Mouse (Mus musculus) MEL (cell line): Measurements from ENCODE around the gene Fermt3. TPM values are rescaled to one million over a fixed set of nuclear protein-coding genes. Genes with fewer than 3 reads are reported as not detected.
A peak's percentile ranks its signal among the peaks of the same experiment; 100 is the strongest.

Source experiments
- DNase-seq: peaks from one replicate; pipeline ENCODE4 v3.0.0; 2011; ENCODE audit warnings: low read depth, low spot score
- H3K27ac ChIP-seq: 2 replicates; pipeline ENCODE4 v1.5.1; 2012; ENCODE audit warnings: low read depth, mild to moderate bottlenecking, control low read depth, low read length, moderate library complexity; ENCODE audit not compliant: control insufficient read depth
- H3K27me3 ChIP-seq, 2 experiments: fragments of 150-350 bp in 1 of 2; sonication (generic) in 1 of 2; 2 replicates each; pipeline ENCODE4 v1.6.1; 2012; ENCODE audit warnings: low read length in 2 of 2, mild to moderate bottlenecking in 2 of 2, improper control_type of control experiment in 1 of 2, moderate library complexity in 1 of 2; ENCODE audit not compliant: insufficient read depth in 2 of 2, control insufficient read depth in 1 of 2
- H3K36me3 ChIP-seq, 2 experiments: 2 replicates each; pipeline ENCODE4 v1.6.1; 2012 to 2014; ENCODE audit warnings: low read length in 2 of 2, improper control_type of control experiment in 1 of 2, inconsistent platforms in 1 of 2, mild to moderate bottlenecking in 1 of 2; ENCODE audit not compliant: insufficient read depth in 2 of 2, control insufficient read depth in 1 of 2
- H3K4me1 ChIP-seq, 2 experiments: fragments of 150-350 bp in 1 of 2; sonication (generic) in 1 of 2; 2 replicates each; pipeline ENCODE4 v1.6.1; 2012; ENCODE audit warnings: low read length in 2 of 2, improper control_type of control experiment in 1 of 2, mild to moderate bottlenecking in 1 of 2; ENCODE audit not compliant: insufficient read depth in 2 of 2, control insufficient read depth in 1 of 2
- H3K4me3 ChIP-seq, 2 experiments: fragments of 150-350 bp in 1 of 2; sonication (generic) in 1 of 2; 2 replicates each; pipeline ENCODE4 v1.5.1; 2012; ENCODE audit warnings: low read depth in 2 of 2, low read length in 2 of 2, mild to moderate bottlenecking in 2 of 2, moderate library complexity in 2 of 2, control low read depth in 1 of 2, improper control_type of control experiment in 1 of 2; ENCODE audit not compliant: control insufficient read depth in 1 of 2, insufficient read depth in 1 of 2
- H3K79me2 ChIP-seq: 2 replicates; pipeline ENCODE4 v1.6.1; 2012; ENCODE audit warnings: mild to moderate bottlenecking, low read length, moderate library complexity; ENCODE audit not compliant: control insufficient read depth, poor library complexity, insufficient read depth
- H3K9ac ChIP-seq: 2 replicates; pipeline ENCODE4 v1.6.1; 2012; ENCODE audit warnings: low read depth, mild to moderate bottlenecking, control low read depth, low read length, moderate library complexity; ENCODE audit not compliant: control insufficient read depth, poor library complexity, severe bottlenecking
- H3K9me3 ChIP-seq: fragments of 150-350 bp; sonication (generic); replicated peaks from 2 replicates; pipeline ENCODE4 v1.6.1; 2012; ENCODE audit warnings: mild to moderate bottlenecking, low read length, improper control_type of control experiment, moderate library complexity; ENCODE audit not compliant: insufficient read depth
- CHD1 ChIP-seq: IDR thresholded peaks from 2 replicates; pipeline ENCODE4 v1.6.1; 2012; ENCODE audit warnings: low read depth, mild to moderate bottlenecking, inconsistent platforms, low read length, improper control_type of control experiment
- CHD2 ChIP-seq: IDR thresholded peaks from 2 replicates; pipeline ENCODE4 v1.6.1; 2011; ENCODE audit warnings: low read length, improper control_type of control experiment
- MXI1 ChIP-seq: IDR thresholded peaks from 2 replicates; pipeline ENCODE4 v1.6.1; 2011; ENCODE audit warnings: mild to moderate bottlenecking, low read depth, low read length, improper control_type of control experiment
- MYB ChIP-seq: IDR thresholded peaks from 2 replicates; pipeline ENCODE4 v1.6.1; 2011; ENCODE audit warnings: mild to moderate bottlenecking, low read depth, low read length, improper control_type of control experiment
- NELFE ChIP-seq: IDR thresholded peaks from 2 replicates; pipeline ENCODE4 v1.6.1; 2011; ENCODE audit warnings: low read depth, low read length, improper control_type of control experiment
- NRF1 ChIP-seq: IDR thresholded peaks from 2 replicates; pipeline ENCODE4 v1.6.1; 2014; ENCODE audit warnings: low read depth, mild to moderate bottlenecking, inconsistent platforms, low read length, improper control_type of control experiment, moderate library complexity; ENCODE audit not compliant: poor library complexity, insufficient read depth, severe bottlenecking
- POLR2AphosphoS2 ChIP-seq: IDR thresholded peaks from 2 replicates; pipeline ENCODE4 v1.6.1; 2011; ENCODE audit warnings: low read length, improper control_type of control experiment
- SMC3 ChIP-seq: IDR thresholded peaks from 2 replicates; pipeline ENCODE4 v1.6.1; 2011; ENCODE audit warnings: low read depth, low read length, improper control_type of control experiment
- TAL1 ChIP-seq: IDR thresholded peaks from 2 replicates; pipeline ENCODE4 v1.6.1; 2012; ENCODE audit warnings: mild to moderate bottlenecking, inconsistent platforms, low read length, moderate library complexity, mixed read lengths
- ZKSCAN1 ChIP-seq: IDR thresholded peaks from 2 replicates; pipeline ENCODE4 v1.6.1; 2012; ENCODE audit warnings: low read depth, mild to moderate bottlenecking, inconsistent platforms, low read length, improper control_type of control experiment, moderate library complexity
- ZMIZ1 ChIP-seq: IDR thresholded peaks from 2 replicates; pipeline ENCODE4 v1.6.1; 2012; ENCODE audit warnings: low read depth, mild to moderate bottlenecking, inconsistent platforms, low read length, improper control_type of control experiment, moderate library complexity
- polyA plus RNA-seq, 2 experiments: library from polyadenylated mRNA; stranded (reverse) in 1 of 2; unstranded in 1 of 2; fragments of >175 nt in 1 of 2; fragments of >200 nt in 1 of 2; gene quantifications; 2 replicates each; pipeline versions ENCODE4 v1.2.1 to v1.2.4; 2012; ENCODE audit warnings: low replicate concordance in 2 of 2, low read depth in 1 of 2; ENCODE audit not compliant: insufficient read length in 2 of 2, insufficient read depth in 1 of 2, missing spikeins in 1 of 2
- total RNA-seq: library from RNA; depleted of rRNA; stranded (reverse); fragments of 300-350 nt; gene quantifications from 2 replicates; pipeline ENCODE4 v1.2.3, GENCODE M21; 2012

The Fermt3 gene
- total and polyA plus RNA-seq, 3 experiments, result 244 to 329 (median 327) TPM

- Histone ChIP-seq H3K9me3 (no peaks in the 10 kb centered on the region), H3K9ac (peak overlapping the region; percentile 67), H3K4me1 (peaks cover 0 to 19% of the 10 kb centered on the region in 2 experiments; a peak in 2 of 4 replicates), H3K27me3 (no peaks in the 10 kb centered on the region), H3K4me3 (peak overlapping the region; percentile 9 to 60), H3K27ac (peak overlapping the region; percentile 57), H3K36me3 (peaks cover 0 to 23% of the 10 kb centered on the region in 2 experiments; a peak in 2 of 4 replicates), H3K79me2 (peaks cover 39% of the 10 kb centered on the region)
- DNase-seq, result no peak
- TF ChIP-seq CHD2 (no peak), MYB (no peak), POLR2AphosphoS2 (peak; percentile 65), MXI1 (0 out of 2 replicates have a peak, but pooled peaks have one; percentile 18)
These were observed 40.7 kb downstream of the Fermt3 start for GRCm38 (mm10) chr19:6978639-6978974.

- Histone ChIP-seq H3K27me3 (no peaks in the 10 kb centered on the region), H3K36me3 (peaks cover 0 to 23% of the 10 kb centered on the region in 2 experiments; a peak in 2 of 4 replicates), H3K9ac (peak overlapping the region; percentile 67), H3K27ac (peak overlapping the region; percentile 57), H3K79me2 (peaks cover 39% of the 10 kb centered on the region), H3K9me3 (no peaks in the 10 kb centered on the region), H3K4me1 (peaks cover 0 to 20% of the 10 kb centered on the region in 2 experiments; a peak in 3 of 4 replicates), H3K4me3 (no peak overlapping the region)
- DNase-seq, result peak; percentile 34
- TF ChIP-seq MXI1 (0 out of 2 replicates have a peak, but pooled peaks have one; percentile 58), ZKSCAN1 (no peak), NELFE (0 out of 2 replicates have a peak, but pooled peaks have one; percentile 24), CHD2 (no peak), TAL1 (no peak), NRF1 (no peak), ZMIZ1 (0 out of 2 replicates have a peak, but pooled peaks have one; percentile 54), CHD1 (no peak), SMC3 (0 out of 2 replicates have a peak, but pooled peaks have one; percentile 4), MYB (0 out of 2 replicates have a peak, but pooled peaks have one; percentile 6)
These were observed 41.3 kb downstream of the Fermt3 start for GRCm38 (mm10) chr19:6977759-6978638.
